Mouse (Mus musculus) lung, adult 18-20 months (tissue): ENCODE results near the gene Sik1.

Experiments
- DNase-seq, 2 experiments: peaks; one replicate each; pipeline ENCODE4 v3.0.0; 2022; ENCODE audit warnings: mixed read lengths in 2 of 2

The Sik1 gene

DNA sequence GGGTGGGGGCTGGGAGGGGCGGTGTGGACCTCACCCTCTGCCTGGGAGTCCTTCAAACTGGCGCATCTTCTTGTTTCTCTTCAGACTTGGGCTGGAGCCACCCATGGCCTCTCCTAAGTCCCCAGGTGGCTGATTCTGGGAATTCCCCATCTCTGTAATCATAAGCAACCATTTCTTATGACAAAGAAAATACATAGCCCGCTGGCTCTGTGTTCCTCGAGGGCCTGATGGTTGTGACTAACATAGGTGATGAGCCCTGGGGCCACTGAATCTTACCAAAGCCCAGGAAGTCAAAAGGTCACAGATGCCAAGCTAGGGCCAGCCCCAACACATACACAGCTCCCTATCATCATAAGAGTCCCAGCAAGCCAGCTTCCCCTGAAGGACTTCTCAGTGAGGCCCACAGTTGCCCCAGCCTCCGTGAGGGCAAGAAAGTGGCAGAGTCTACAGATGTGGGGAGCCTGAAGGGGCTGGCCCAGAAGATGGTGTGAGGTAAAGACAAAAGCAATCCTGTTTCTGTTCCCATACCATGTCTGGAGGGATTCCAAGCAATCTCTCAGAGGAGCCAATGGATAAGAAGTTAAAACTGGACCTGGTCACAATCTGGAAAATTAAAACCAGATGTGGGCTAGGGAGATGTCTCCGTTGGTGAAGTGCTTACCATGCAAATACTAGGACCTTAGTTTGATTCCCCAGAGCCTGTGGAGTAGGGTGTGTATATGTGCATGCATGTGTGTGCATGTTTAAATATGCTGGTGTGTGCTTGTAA lies 24.3 kb downstream of the Sik1 start:
- DNase-seq = no peak

DNA sequence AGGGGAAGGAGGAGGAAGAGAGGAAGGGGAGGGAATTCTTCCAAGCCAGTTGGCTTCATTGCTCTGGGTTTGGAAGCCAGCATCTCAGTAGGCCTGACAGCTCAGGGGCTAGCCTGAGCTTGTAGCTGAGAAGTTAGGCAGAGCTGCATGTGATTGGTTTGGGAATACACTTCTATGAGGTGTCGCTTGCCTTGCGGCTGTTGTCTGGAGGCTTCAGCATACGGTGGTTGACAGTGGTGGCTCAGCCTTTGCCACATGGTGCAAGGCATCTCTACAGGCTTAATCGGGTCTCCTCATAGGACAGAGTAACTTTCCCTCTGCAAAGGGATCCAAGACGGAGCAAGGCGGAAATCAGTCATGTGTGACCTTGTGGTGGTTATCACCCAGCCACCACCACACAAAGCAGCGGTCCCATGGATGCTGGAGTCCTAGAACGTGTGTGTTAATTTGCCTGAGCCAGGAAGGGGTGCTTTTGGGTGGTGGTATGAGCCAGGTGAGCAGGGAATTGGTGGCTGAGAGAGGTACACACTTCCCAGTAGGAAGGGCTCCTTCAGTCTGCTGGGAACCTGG lies 25.0 kb downstream of the Sik1 start:
- DNase-seq = no peak

DNA sequence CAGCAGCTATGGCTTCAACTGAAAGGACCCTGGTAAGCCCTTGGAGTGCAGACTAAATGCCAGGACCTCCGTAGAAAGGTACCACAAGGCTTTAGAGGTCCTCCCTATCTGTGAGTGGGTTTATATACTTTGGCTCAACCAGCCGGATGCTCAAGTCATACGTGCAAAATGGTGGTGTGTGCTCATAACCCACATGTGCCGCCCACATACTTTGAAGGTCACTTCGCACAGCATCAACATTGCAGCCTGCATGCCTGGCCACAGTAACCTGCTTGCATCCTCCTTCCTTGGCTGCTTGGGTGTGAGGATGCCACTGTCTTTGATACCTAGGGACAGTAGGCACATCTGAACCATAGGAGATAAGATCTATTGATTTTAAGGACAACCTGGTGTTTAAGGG lies 26.7 kb downstream of the Sik1 start:
- no peak for DNase-seq

DNA sequence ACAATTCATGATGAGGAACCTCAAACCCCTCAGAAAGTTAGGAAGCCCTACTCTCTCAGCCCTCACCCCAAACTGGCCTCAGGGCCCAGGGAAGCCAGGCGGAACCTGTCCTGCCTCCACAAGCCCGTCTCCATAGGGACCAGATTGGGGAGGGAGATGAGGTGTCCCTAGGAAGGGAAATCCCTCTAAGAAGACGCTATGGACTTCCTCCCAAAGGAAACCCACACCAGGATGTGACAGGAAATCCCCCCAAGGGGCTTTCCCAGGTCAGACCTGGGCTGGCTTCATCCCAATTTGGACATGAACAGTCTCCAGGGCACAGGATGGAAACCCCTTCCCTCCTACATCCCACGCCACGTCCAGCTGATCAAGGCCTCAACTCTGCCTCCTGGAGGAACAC lies 27.5 kb downstream of the Sik1 start:
- DNase-seq = no peak

DNA sequence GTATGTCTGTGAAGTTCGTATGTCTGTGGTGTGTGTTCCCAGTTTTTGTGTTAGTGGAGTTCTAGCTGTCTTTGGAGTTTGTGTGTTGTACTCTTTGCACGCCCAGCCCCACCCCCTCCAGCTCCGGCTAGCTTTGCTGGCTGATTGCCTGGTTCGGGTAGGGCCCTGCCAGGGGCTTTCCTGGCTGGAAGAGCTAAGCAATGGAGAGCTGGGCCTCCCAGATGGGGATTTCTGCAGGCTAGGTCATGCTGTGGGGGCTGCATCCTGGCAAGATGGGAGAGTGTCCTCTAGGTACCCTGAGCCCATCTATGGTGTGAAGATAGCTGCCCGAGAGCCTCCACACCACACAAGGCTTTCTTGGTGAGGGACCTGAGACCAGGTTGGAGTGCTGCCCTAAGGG lies 28.4 kb downstream of the Sik1 start:
- peak; percentile 74 to 82 for DNase-seq

DNA sequence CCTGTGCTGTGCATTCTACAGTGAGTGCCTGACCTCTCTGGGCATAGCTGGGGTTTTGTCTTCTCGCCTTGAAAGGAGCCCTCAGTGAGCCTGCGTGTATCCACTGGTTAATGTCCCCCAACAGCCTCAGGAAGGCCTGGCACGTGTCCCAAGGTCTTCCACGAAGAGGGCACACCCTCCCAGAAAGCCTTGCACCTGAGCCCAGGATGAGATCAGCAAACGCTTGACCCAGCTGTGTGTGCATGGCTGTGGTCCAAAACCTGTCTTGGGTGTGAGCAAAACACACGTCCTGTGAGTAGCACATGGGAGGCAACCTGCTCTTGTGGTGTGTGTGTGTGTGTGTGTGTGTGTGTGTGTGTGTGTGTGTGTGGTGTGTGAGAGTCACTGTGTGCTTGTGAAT lies 28.9 kb downstream of the Sik1 start:
- DNase-seq = peak; percentile 74 to 86

DNA sequence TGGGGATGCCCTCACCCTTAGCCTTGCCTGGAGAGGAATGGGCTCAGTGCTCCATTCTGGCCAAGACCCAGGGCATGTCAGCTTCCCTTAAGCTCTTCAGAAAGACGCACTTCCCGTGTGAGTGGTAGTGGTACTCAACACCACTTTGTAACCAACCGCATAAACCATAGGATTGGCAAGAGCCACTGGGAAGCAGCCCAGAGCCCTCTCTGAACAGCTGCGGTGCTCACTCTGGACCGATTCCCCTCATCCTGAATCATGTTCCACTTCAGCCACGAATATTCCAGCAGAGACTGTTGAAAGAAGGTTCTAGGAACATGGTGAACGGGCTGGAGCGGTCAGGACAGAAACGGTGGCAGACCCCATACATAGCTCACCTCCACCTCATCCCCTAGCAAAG lies 29.9 kb downstream of the Sik1 start:
- no peak for DNase-seq

DNA sequence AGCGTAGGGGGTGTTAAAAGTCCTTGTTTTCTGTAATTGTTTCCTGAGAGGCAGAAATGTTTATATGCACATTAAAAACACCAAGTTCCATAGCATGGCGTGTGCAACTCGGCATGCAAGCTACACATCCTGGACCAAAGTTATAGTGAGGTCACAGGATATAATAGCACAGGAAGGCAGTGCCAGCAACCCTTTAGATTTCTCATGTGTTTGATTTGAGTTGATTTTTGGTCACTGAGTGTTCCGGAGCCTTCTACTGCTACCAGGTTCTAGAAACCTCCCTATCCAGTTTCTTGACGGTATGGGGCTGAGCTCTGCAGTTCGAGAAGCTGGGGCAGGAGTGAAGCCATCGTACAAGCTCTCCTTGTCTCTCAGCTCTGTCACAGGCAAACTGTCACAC lies 30.8 kb downstream of the Sik1 start:
- DNase-seq = no peak

DNA sequence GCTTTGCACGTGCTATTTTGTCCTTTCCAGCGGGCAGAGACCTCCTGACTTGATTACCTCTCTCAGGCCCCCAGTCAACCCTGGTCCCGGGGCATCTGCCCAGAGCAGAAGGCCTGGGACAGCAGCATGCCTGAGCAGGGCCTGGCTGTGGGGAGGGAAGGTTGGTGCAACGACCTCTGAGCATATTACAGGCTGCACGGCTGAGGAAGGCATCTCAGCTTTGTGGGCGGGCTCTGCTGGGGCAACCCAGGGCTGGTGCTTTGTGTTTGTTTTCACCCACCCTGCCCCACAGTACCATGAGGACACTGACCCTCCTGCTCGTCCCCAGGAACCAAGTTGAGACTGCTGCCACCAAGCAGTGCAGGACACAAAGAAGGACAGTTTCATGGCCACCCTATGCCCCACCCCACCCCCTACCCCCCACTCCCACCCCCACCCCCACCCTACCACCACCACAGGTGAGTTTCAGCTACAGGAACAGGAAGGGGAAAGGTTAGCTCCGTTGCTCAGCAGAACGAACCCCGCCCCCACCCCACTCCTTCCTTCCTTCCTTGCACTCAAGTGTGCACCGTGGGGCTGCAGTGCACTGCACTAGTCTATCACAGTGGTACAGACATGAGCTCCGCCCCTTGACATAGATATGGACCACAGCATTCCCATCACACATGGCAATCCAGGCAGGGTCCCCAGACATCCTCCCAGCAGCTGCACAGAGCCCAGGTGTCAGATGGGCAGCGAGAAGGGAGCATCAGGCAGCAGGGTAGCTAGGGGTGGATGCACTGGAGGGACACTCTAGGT lies 34.3 kb downstream of the Sik1 start:
- DNase-seq = no peak

DNA sequence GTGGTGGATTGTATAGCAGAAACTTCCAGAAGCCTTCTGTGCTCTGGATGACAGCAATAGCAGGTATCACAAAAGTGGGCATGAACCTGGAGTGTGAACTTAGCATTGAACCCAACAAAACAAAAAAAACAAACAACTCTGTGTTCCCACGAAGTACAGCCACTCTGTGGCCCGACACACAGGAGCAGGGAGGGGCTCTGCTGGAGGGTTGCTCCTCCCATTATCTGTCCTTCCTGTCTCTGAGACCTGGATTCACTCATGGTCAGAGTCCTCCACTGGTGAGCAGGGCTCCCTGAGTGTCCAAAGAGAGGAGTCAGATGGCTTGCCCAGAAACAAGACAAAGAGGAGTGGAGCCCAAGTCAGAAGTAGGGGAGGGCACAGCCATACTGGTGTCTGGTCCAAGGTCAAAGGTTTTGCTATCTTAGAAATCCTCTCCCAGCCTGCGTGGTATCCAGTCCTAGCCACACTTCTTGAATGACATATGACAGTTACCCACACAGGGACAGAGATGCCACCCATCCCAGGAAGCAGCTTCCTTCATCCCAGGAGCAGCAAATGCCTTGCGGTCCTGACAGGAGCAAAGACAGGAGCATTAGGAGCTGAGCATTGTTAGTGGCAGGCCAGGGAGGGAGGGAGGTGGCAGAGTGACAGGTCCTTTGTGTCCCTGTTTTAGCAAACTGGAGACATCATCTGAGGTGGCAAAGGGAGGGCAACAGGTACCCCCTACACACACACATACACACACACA lies 35.3 kb downstream of the Sik1 start:
- DNase-seq = no peak

DNA sequence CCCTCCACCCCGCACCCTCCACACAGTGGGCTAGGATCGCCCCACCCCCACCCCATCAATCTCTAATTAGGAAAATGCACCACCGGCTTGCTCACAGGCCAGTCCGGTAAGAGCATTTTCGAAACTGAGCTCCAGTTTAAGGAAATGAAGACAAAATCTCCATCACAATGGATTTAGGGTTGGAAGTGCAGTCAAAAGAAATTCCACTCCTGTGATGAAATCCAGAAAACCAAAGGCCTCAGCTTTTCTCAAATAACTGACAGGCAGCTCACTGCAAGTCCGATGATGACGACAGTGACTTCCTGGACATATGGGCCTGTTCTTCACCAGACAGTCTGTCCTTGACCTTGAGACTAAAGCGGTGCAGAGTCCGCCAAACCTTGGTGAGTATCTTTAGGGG lies 36.2 kb downstream of the Sik1 start:
- no peak for DNase-seq

DNA sequence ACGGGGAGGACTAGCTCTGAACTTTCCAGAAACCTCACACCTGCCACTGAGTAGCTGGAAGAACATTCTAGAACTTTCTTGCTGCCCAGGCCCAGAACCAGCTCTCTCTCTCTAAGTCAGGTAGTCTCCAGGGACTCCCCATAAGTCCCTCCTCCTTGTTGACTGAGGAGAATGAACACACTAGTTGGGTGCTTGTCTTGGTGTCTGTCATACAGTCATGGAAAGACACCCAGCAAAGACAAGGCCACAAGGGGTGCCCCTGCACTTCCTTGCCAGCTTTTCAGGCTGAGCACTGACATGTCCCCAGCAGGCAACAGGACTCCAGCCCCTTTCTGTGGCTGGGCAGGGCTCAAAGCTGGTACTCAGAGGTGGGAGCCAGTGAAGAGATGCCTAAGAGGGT lies 37.8 kb downstream of the Sik1 start:
- DNase-seq = no peak

DNA sequence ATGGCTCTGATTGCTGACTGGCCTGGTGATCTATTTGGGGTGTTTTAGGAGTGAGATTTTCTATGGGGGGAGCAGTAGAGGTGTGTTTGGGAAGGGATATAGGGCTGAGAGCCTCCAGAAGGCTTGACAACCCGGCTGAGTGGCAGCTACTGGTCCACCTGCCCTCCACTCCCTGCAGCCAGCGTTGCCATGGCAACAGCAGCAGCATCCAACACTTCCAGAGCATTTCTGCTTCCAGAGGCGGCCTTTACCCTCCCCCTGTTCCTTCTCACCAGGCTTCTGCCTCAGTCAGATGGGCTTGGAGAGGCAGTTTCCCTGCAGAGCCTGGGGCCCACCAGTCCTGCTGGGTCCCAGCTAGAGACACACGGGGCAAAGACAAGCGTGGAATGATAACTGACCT lies 38.4 kb downstream of the Sik1 start:
- no peak for DNase-seq

DNA sequence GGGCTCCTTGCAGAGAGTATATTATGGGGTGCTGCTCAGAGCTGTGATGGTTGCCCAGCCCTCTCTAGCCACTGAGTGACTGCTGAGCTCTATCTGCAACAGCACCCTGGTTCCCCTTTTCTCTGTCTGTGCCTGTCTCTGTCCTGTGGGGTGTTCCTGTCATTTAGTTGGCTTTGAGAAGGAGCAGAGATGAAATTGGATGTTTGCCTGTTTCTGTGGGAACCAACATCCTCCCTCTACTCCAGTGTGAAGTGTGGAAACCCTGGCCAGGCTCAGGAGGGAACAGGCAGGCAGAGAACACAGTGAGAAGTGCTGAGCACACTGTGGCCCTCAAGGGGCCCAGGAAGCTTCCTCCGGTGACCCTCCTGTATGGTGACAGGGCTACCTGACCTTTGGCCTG lies 40.8 kb downstream of the Sik1 start:
- no peak for DNase-seq

DNA sequence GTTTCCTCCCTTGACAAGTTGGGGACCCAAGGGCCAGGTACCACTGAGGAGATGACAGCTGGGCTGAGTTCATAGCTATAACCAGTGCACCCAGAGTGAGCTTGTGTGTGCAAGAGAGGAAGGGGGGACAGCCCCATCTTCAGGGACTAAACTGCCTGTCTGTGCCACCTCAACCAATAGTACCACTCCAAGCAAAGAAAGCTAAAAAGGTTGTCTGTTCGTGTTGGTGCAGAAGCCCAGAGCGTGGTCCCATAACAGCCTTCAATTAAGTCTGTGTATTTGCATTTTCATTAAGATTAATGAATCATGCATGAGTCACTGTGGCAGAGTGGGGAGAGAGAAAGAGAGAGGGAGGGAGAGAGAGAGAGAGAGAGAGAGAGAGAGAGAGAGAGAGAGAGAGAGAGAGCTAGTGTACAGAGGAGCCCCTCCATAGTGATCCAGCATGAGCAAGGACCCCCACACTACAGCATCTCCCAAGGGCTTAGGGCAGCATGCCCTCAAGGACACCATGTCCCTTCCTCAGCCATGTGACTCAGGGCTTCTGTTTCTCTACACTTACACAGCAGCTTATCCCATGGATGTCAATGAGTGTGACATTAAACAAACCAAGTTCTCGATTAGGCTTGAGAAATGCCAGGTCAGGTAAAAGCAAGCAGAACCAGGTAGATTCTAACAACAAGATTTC lies 41.5 kb downstream of the Sik1 start:
- DNase-seq = no peak

DNA sequence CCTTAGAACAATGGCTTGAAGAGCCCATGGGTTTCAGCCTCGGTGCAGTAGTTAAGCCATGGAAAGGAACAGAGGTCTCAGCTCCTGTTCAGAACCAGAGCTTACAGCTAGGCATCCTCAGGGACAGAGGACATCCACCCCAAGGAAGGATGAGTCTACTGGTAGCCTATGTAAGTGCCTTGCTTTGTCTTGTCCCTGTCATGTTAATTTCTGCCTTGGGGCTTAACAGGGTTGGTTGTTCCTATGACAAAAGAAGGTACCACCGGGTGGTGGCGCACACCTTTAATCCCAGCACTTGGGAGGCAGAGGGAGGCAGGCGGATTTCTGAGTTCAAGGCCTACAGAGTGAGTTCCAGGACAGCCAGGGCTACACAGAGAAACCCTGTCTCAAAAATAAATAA lies 44.3 kb downstream of the Sik1 start:
- DNase-seq = no peak

DNA sequence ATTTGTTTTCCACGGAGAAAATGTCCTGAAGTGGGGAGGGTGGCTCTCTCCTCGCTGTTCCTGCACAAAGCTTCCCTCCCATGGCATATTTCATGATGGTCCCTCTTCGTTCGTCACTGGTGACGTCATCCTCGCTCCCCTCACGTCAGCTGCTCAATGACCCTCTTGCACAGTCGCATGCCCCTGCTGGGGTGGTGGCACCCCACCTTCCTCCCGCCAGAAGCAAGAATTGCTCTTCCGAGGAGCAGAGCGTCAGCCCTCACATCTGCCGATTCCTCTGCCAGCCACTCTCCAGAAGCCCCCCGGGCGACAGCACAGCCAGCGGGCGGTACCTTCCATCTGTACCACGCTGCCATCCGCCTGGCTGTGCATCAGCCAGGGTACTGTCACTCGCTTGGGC lies 45.7 kb downstream of the Sik1 start:
- DNase-seq = no peak

DNA sequence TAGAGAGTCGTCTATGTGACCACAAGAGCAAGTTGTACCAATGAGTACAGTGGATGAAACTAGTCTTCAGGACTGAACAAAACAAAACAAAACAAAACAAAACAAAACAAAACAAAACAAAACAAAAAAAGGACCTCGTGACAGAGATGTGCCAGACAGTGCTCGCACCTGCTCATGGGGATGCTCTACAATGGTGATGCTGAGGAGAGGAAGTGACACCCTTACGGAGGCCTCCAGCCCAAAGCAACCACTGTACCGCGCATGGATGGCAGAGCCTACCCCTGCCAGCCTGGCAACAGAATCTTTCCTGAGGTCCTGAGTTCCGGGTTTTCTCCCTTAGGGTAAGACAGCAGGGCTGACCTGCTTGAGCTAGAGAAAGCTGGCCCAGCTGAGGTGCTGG lies 46.5 kb downstream of the Sik1 start:
- DNase-seq = no peak

DNA sequence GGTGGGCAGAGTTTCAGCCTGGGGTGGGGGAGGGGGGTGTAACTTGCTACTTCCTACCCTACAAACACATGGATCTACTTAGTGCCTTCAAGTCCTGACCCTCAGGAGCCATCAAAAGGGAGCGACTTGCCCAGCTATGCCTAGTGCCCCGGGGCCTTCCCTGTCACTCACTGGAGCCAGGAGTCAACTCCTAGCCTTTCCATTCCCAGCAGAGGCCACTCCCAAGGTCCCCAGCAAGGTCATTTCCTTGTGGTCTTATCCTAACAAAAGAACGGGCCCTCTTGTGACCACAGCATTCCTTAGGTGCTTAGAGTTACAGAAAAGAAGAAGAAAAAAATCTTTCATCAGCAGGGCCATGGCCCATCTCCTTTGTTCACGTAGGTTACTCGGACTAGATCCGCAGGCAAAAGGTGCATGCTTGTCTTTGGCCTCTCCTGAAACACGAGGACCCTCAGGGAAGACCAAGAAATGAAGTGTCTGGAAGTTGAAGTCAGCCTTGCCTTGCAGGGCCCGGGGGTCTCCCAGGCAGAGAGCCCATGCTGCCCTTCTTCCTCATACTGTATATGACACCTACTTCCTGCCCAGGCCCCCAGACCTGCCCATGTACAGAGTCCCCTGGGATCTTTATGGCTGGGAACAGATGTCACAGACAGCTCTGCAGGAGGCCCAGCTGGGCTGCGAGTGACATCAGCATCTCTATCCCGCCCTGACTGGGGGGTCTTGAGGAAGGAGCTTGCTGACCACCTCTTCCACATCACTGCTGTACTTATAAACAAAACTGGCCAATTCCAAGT lies 47.3 kb downstream of the Sik1 start:
- peak; percentile 70 to 81 for DNase-seq

DNA sequence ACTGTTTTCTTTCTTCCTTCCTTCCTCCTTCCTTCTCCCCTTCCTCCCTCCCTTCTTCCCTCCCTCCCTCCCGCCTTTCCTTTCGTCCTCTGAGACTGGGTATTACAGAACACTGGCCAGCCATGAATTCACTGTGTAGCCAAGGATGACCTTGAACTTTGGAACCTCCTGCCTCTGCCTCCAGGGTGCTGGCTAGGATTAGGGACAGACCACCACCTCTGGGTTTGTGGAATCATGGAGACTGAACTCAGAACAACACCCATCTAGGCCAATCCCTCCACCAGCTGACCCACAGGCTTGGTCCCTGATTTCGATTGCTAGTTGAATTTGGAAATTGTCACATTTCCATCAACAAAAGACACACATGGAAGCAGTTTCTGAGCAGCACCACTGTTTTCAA lies 49.1 kb downstream of the Sik1 start:
- no peak for DNase-seq

DNA sequence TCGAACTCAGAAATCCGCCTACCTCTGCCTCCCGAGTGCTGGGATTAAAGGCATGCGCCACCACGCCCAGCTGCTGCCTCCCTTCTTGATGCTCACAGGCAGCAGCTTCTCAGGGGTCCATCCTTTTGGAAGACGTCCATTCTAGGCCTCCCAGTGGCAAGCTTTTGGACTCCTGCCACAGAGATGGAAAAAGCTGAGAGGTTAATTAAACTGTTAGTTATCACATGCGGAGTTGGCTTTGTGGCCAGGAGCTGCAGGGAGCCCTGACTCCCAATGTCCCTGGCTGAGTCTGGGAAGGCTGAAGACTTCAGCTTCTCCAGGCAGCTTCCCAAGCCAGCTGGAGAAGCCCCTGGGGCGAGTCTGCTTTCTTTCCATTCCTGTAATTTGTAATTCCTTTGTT lies 49.6 kb downstream of the Sik1 start:
- DNase-seq = no peak

DNA sequence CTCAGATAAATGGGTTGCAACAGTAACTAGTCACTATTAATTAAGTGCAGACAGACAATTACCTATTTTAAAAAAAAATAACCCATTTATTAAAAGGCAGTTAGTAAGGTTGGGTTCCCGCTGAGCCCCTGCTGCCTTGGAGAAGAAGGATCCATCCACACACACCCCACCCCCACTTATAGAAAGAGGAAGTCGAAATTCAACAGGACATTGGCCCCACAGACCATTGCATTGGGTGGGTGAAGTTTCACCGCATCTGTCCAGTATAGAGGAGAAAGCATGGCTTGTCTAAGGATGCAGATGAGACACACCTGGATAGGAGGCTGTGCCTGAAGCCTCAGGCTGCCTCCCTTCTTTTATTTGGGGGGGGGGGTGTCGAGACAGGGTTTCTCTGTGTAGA lies 50.0 kb downstream of the Sik1 start:
- no peak for DNase-seq
